Mouse (Mus musculus): ENCODE results near the gene Stoml1. TPM values are rescaled to one million over a fixed set of nuclear protein-coding genes. Genes with fewer than 3 reads are reported as not detected.

The Stoml1 gene
- total and polyA plus RNA-seq, 3 experiments = 35.4 to 40.7 (median 35.4) TPM

DNA sequence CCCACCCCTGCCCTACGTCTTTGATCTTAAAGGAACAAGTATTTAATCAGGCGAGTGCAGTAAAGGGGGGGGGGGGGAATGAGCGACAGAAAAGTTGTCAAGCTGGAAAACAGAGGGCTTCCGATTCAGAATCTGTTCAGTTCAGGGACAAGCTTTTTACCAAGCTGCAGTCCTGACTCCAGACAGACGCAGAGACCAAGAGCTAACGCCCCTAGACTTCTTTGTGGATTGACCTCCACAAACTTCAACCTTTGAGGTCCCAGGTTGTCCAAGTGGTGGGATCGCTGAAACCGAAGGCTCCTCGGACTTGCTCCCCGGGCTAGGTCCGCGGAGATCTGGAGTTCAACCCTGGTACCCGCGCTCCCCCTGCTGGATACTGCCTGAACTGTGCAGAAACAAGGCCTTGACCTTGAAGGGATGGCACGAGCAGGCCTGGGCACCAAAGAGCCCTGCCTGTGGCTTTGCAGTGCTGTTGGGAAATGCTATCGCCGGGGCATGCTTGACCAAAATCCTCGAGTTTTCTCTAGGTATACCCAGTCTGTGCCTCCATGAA, 48.4 kb upstream of the Stoml1 start:
- Histone ChIP-seq H3K79me2 (replicated peaks; ENCODE audit: control insufficient read depth, extremely low read depth, insufficient read depth, poor library complexity, severe bottlenecking) (no peaks in the 10 kb centered on the region), H3K9ac (ENCODE audit: insufficient read depth, low read depth) (peak overlapping the region; percentile 40), H3K4me1 (ENCODE audit: control insufficient read depth in 1 of 2, insufficient read depth in 2 of 2) (peaks cover 2 to 9% of the 10 kb centered on the region in 2 experiments; a peak in 3 of 4 replicates), H3K36me3 (replicated peaks in 1 of 2; ENCODE audit: control insufficient read depth in 1 of 2, insufficient read depth in 1 of 2, low read length in 1 of 2) (no peaks in the 10 kb centered on the region), H3K4me2 (ENCODE audit: insufficient read depth, low read depth, poor library complexity, severe bottlenecking) (peak overlapping the region; percentile 23), H3K27me3 (replicated peaks) (peaks cover 25% of the 10 kb centered on the region), H3K27ac (ENCODE audit: insufficient read depth, low read depth) (no peak overlapping the region), H3K9me3 (replicated peaks; ENCODE audit: low read length) (no peaks in the 10 kb centered on the region), H3K4me3 (replicated peaks in 1 of 3; ENCODE audit: low read depth in 2 of 3, low read length in 2 of 3, poor library complexity in 1 of 3) (peak overlapping the region; percentile 41 to 66 (median 51))
- DNase-seq (ENCODE audit: extremely low read depth) = peak; percentile 83
- in situ Hi-C loops (cut with MboI; ENCODE audit: low pct_ligation_motif_present, low pct_unique_long_range_greater_than_20kb, low sequenced_read_pairs) = no loop called here
- TF ChIP-seq NRF1 (IDR thresholded peaks at IDR 0.05; ENCODE audit: low read depth, low read length) (no peak), ELF1 (IDR thresholded peaks at IDR 0.05; ENCODE audit: low read depth, low read length) (no peak), SMC3 (IDR thresholded peaks at IDR 0.05; ENCODE audit: low read depth, low read length) (peak; percentile 96), POLR2AphosphoS2 (IDR thresholded peaks at IDR 0.05; ENCODE audit: low read depth, low read length) (no peak), E2F4 (IDR thresholded peaks at IDR 0.05; ENCODE audit: insufficient replicate concordance, low read depth, low read length) (no peak), JUN (IDR thresholded peaks at IDR 0.05; ENCODE audit: insufficient read depth, low read depth, low read length) (no peak), IRF4 (IDR thresholded peaks at IDR 0.05; ENCODE audit: low read depth, low read length) (0 out of 2 replicates have a peak, but pooled peaks have one; percentile 27), ZMIZ1 (IDR thresholded peaks at IDR 0.05; ENCODE audit: low read depth, low read length) (no peak), RAD21 (IDR thresholded peaks at IDR 0.05; ENCODE audit: low read depth, low read length) (peak; percentile 96), MXI1 (IDR thresholded peaks at IDR 0.05; ENCODE audit: low read depth, low read length) (no peak), CTCF (conservative IDR thresholded peaks at IDR 0.05 in 1 of 2, IDR thresholded peaks at IDR 0.05 in 1 of 2; ENCODE audit: low read depth in 2 of 2, low read length in 2 of 2) (peak; percentile 61 to 98; a peak in 3 of 4 replicates), CHD2 (IDR thresholded peaks at IDR 0.05; ENCODE audit: low read length) (no peak), ZNF384 (IDR thresholded peaks at IDR 0.05; ENCODE audit: low read depth, low read length) (no peak), CHD1 (IDR thresholded peaks at IDR 0.05; ENCODE audit: low read depth, low read length) (no peak), BHLHE40 (IDR thresholded peaks at IDR 0.05; ENCODE audit: low read depth, low read length) (peak; percentile 71), GABPA (IDR thresholded peaks at IDR 0.05; ENCODE audit: insufficient replicate concordance, low read depth, low read length) (no peak), ZC3H11A (IDR thresholded peaks at IDR 0.05; ENCODE audit: low read depth, low read length) (peak; percentile 70), NELFE (IDR thresholded peaks at IDR 0.05; ENCODE audit: low read depth, low read length) (no peak; the same call in 1 of the 2 replicates), ETS1 (conservative IDR thresholded peaks at IDR 0.05; ENCODE audit: low read depth, low read length) (no peak)
- dilution Hi-C loops (cut with MboI; ENCODE audit: extremely low pct_ligation_motif_present, extremely low pct_unique_long_range_greater_than_20kb, low sequenced_read_pairs) = no loop called here

DNA sequence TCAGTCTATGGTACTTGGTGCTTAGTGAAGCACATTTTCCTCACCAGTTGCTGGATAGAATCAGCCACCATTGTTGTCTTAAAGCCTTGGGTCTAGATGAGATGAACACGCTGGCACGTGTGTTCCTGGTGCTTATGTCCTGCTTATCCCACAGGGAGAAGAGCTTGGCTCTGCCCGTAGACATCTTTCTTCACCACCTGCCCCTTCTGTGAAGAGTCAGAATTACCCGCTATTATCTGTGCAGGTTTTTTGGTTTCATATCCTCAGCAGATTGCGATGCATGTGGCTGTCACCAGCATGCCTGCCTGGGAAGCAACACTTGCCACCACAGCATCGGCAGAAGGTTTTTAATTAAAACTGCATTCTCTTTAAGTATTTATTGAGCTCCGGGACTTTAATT, 47.0 kb upstream of the Stoml1 start:
- no peak overlapping the region for H3K4me3 ChIP-seq (replicated peaks in 1 of 3; ENCODE audit: low read depth in 2 of 3, low read length in 2 of 3, poor library complexity in 1 of 3)
- DNase-seq (ENCODE audit: extremely low read depth) = no peak
- peaks cover 0 to 15% of the 10 kb centered on the region in 2 experiments; a peak in 2 of 4 replicates for H3K4me1 ChIP-seq (ENCODE audit: control insufficient read depth in 1 of 2, insufficient read depth in 2 of 2)
- TF ChIP-seq ETS1 (conservative IDR thresholded peaks at IDR 0.05; ENCODE audit: low read depth, low read length) = no peak
- no peak for TF ChIP-seq HCFC1 (IDR thresholded peaks at IDR 0.05; ENCODE audit: low read depth, low read length)
- no peak for TF ChIP-seq USF1 (IDR thresholded peaks at IDR 0.05; ENCODE audit: low read depth, low read length)
- TF ChIP-seq E2F4 (IDR thresholded peaks at IDR 0.05; ENCODE audit: insufficient replicate concordance, low read depth, low read length) = no peak
- TF ChIP-seq SMC3 (IDR thresholded peaks at IDR 0.05; ENCODE audit: low read depth, low read length) = no peak
- no peak for TF ChIP-seq ZNF384 (IDR thresholded peaks at IDR 0.05; ENCODE audit: low read depth, low read length)
- no peak for TF ChIP-seq CHD2 (IDR thresholded peaks at IDR 0.05; ENCODE audit: low read length)
- H3K9ac ChIP-seq (ENCODE audit: insufficient read depth, low read depth) = no peak overlapping the region
- no peaks in the 10 kb centered on the region for H3K79me2 ChIP-seq (replicated peaks; ENCODE audit: control insufficient read depth, extremely low read depth, insufficient read depth, poor library complexity, severe bottlenecking)
- no peak overlapping the region for H3K27ac ChIP-seq (ENCODE audit: insufficient read depth, low read depth)
- H3K4me2 ChIP-seq (ENCODE audit: insufficient read depth, low read depth, poor library complexity, severe bottlenecking) = no peak overlapping the region
- no peaks in the 10 kb centered on the region for H3K9me3 ChIP-seq (replicated peaks; ENCODE audit: low read length)
- dilution Hi-C loops (cut with MboI; ENCODE audit: extremely low pct_ligation_motif_present, extremely low pct_unique_long_range_greater_than_20kb, low sequenced_read_pairs) = no loop called here
- in situ Hi-C loops (cut with MboI; ENCODE audit: low pct_ligation_motif_present, low pct_unique_long_range_greater_than_20kb, low sequenced_read_pairs) = loop anchor here (5.0 kb wide), 1 partner anchor 174 kb away; no protein-coding TSS in a partner anchor
- no peaks in the 10 kb centered on the region for H3K36me3 ChIP-seq (replicated peaks in 1 of 2; ENCODE audit: control insufficient read depth in 1 of 2, insufficient read depth in 1 of 2, low read length in 1 of 2)
- peaks cover 22% of the 10 kb centered on the region for H3K27me3 ChIP-seq (replicated peaks)
